Mouse (Mus musculus) layer of hippocampus, adult 18-20 months (tissue): ENCODE measurements around the gene Olfr1330. TPM values are rescaled to one million over a fixed set of nuclear protein-coding genes. Genes with fewer than 3 reads are reported as not detected.
A peak's percentile ranks its signal among the peaks of the same experiment; 100 is the strongest.
"Not testable (repeated sequence)": the region's sequence is repeated elsewhere in the genome, so short reads cannot be mapped to it uniquely, and the experiment has no call there.

ENCODE experiments used
- DNase-seq, 2 experiments: peaks; one replicate each; pipeline ENCODE4 v3.0.0; 2022; ENCODE audit warnings: low spot score in 2 of 2
- long read RNA-seq: library from polyadenylated mRNA; stranded (forward); transcript quantifications from one replicate; pipeline ENCODE4 v2.0.0, GENCODE M21; 2021
- total RNA-seq, 2 experiments: library from RNA; stranded (reverse); gene quantifications; 2 replicates each; pipeline ENCODE4 v1.2.3; 2021

The Olfr1330 gene
- not detected for total RNA-seq
- long read RNA-seq, result 0 reads

DNA sequence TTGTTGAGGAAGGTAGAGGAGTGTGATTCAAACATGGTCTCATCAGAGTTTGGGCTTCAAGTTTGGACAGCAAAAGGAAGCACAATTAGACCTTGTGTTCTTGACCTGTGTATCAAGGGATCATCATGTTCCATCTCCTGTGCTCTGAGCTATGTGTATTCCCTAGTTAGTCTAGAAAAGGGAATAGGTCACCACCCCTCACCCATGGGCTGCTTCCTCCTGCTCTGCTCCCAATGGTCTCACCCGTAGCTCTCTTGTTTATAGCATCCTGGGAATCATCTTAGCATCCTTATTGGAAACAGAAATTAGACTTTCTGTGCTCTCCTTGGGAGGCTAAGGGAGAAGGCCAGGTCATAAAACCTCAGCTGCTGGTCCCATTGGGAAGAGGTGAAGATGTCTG is at the start of gene Olfr1330:
Olfr1330 (plus strand) TSS at position 301 of the 400 bp plus-strand sequence.
- no peak for DNase-seq

GRCm38 (mm10) chr4:118861791-118862190 is 26.6 kb upstream of the Olfr1330 start:
- DNase-seq, result no peak

GRCm38 (mm10) chr4:118862704-118863103 is 25.7 kb upstream of the Olfr1330 start:
- DNase-seq, result peak in 1 of 2 experiments; percentile 14

DNA sequence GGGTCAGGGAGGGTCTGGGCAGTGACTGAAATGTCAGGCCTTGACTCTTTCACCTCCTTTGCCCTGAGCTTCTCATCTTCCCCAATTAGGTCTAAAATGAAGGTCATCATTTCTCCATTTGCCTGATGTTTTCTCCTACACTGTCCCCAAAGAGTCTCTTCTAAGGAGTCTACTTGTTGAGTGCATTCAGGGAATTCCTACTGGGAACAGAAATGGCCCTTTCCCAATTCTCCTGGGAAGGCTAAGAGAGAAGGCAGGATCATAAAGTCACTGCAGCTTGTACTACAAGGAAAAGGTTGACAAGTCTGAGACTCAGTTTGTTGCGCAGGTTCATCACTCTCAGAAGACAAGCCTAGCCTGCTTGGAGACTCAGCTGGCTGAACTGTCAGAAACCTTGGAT is 24.0 kb upstream of the Olfr1330 start, which contains the start of gene Olfr1331:
Olfr1331 (plus strand) TSS at position 301 of the 400 bp plus-strand sequence.
- no peak for DNase-seq

DNA sequence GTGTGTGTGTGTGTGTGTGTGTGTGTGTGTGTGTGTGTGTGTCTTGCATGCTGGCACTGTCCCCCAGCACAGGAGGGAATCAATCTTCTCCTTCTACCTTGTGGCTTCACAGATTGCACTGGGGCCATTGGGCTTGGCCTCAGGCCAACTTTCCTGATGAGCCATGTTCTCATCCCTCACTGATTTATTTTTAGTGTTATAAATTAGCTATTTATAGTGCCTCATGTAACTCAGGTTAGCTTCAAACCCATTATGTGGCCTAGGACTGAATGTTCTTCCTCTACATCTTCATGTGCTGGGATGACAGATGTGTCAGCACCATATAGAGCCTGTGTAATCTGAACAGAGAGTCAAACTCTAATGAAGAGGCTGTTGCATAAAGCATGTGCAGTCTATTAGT is 20.8 kb upstream of the Olfr1330 start:
- DNase-seq, result peak in 1 of 2 experiments; percentile 1

- DNase-seq, result no peak
Observed at GRCm38 (mm10) chr4:118901981-118902380, 13.6 kb downstream of the Olfr1330 start.

GRCm38 (mm10) chr4:118917365-118917764 is 29.0 kb downstream of the Olfr1330 start, which contains the start of gene Olfr1329:
TSS of gene Olfr1329 (minus strand) at chr4:118917465.
- not testable (repeated sequence) for DNase-seq

DNA sequence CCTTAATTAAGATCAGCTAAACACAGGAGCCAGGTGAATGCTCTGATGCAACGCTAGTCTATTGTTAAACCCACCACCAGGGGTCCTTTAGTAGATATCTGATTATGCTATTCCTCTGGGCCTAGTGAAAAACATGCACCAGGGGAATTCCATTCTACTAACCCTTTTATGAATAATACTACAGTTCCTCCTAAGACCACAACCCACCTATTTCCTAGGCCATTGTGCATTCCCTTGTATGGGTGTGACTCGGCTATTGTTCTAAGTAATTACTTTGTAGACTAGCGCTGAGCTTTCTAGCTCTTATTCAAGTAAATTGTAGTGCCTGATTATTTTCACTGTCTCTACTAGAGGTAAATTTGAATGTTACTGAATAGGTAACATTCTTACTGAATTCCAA is 42.9 kb downstream of the Olfr1330 start:
- DNase-seq, result not testable (repeated sequence)

DNA sequence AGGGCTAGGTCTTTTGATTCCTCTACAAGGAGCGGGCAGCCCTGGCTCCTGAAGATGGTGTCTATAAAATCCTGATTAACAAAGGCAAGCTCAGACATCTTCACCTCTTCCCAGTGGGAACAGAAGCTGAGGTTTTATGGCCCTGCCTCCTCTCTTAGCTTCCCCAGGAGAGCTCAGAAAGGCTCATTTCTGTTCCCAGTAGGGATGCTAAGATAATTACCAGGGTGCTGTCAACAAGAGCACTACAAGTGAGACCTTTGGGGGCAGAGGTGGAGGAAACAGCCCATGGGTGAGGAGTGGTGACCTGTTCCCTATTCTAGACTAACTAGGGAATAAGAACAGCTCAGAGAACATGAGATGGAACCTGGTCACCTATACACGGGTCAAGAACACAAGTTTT is 50.1 kb downstream of the Olfr1330 start, which contains the start of gene Olfr1328:
Olfr1328 (minus strand) TSS at position 101 of the 400 bp plus-strand sequence.
- DNase-seq, result no peak

Other genes with a start within 250 kb of the Olfr1330 start
- gene Olfr62, start 229.6 kb upstream of the Olfr1330 start, total RNA-seq, result not detected
- not detected for gene Olfr1342, start 195.8 kb upstream of the Olfr1330 start, total RNA-seq
- not detected for gene Olfr1341, start 185.1 kb upstream of the Olfr1330 start, total RNA-seq
- gene Olfr1340, start 168.5 kb upstream of the Olfr1330 start, total RNA-seq, result not detected
- not detected for gene Olfr1339, start 156.4 kb upstream of the Olfr1330 start, total RNA-seq
- gene Olfr1338, start 129.9 kb upstream of the Olfr1330 start, total RNA-seq, result not detected
- gene Olfr1337, start 106.0 kb upstream of the Olfr1330 start, total RNA-seq, result not detected
- not detected for gene Olfr1335, start 78.7 kb upstream of the Olfr1330 start, total RNA-seq
- gene Olfr1333, start 52.3 kb upstream of the Olfr1330 start, total RNA-seq, result not detected
- gene Olfr1331, start 23.9 kb upstream of the Olfr1330 start, total RNA-seq, result not detected
- gene Olfr1329, start 28.9 kb downstream of the Olfr1330 start, total RNA-seq, result not detected
- not detected for gene Olfr1328, start 50.0 kb downstream of the Olfr1330 start, total RNA-seq
- under 1 TPM; 0.30 to 0.57 TPM for gene Lao1, start 73.0 kb downstream of the Olfr1330 start, total RNA-seq
- gene Slc2a1, start 220.1 kb downstream of the Olfr1330 start, total RNA-seq, result 10 to 100 TPM; 88.9 to 98.4 TPM